Mouse (Mus musculus) MN1 (cell line): Measurements from ENCODE around the gene Farsb.

Experiments used
- DNase-seq: peaks from one replicate; pipeline ENCODE4 v3.0.0-alpha.2; 2016; ENCODE audit warnings: low spot score

Gene Farsb

DNA sequence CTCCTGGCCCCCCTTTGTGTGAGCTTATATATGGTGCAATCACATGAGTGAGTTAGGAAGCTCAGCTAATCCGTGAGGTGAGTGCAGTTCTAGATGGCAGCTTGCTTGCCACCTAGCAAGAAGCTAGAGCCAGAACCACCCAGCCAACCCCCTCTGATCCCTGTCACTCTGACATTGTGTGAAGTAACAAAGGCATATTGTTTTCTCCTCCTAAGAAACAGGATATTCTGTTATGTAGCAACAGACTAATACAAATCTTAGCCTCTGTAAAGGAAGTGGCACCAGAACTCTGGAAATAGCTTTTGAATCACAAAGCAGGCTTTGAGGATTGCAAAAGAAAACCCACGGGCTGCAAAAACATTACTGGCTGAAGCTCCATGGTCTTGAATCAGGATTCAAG is 4.3 kb downstream of the Farsb start:
- DNase-seq: no peak

DNA sequence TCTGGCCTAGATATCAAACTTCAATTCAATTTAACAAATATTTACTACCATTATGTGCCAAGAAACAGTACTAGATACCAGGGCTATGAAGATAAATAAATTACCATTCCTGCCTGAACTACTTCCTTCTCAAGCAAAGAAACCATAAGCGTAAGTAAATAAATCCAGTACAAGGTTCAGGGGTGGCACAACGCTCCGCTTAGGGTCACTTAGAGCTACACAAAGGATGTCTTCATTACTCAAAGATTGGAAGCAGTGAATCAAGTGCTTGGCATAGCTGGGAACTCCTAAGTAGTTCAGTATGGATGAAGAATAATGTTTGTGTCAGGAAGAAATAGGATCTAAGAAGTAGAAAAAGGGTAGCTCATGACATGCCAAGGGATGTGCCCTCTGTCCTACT is 5.3 kb downstream of the Farsb start:
- no peak for DNase-seq

DNA sequence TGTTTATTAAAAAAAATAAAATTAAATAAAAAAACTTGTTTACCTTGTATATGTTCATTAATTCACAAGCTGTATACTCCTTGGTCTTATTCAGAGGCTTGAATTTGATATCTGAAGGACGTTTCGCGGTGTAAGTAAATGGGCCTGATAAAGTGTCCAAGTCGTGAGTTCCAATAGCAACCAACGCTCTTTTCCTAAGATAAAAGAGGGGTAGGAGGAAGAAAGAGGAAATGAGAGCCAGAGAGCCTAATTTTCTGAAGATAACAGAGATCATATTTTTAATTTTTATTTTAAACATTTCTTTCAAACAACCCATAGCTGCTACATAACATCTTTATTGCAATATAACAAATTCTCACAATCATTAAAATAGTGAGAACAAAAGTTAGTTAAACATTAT is 16.3 kb downstream of the Farsb start:
- DNase-seq: no peak

DNA sequence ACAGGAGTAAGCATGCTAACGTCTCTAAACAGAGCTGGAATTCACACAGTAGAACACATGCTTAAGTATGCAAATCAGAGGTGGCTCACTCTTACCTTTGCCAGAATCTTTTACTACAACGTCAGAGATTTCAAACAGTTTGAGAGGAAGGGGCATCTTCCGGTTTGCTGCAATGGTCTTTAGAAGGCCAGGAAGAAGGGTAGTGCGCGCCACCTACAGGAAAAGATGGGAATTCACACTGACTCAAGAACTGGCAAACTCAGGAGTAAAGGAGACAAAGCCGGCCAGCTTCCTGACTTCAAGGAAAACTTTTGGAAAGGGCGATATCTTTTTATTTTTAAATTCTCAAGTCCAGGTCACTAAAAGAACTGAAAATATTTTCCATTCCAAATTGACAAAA is 34.0 kb downstream of the Farsb start:
- DNase-seq: peak; percentile 61

DNA sequence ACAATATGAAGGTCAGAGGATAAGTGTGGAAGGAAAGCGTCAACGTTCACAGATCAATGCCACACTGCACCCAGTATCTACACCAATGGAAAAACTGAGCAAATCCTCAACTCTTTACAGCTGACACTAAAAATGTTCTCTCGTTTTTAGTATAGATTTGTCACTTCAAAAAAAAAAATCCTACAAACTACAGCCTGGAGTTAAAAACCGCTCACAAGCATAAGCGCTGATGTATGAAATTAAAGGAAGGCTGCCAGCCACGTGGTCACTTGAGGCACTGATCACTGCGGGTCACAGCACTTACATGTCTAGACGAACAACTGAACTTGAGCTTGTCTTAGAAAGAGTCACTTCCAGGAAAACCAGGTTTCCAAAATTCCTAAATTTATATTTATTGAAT is 34.8 kb downstream of the Farsb start:
- no peak for DNase-seq

DNA sequence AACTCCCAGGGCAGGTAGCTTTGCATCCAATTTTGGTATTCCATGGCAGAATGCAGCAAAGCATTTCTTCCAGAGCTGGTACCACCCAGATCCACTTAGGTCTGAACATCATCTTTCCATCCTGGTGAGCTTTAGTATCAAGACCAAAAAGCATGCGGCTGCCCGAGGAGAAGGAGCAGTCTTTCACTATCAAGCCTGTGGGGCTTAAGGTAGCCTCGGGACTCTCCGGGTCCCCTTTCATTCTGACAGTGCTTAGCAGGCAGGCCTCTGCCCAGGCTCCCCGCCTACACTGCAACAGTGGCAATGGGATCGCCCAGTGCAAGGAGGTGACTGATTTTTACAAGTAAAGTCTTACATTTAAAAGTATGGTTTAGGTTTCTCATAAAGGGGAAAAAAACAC is 36.2 kb downstream of the Farsb start:
- no peak for DNase-seq

DNA sequence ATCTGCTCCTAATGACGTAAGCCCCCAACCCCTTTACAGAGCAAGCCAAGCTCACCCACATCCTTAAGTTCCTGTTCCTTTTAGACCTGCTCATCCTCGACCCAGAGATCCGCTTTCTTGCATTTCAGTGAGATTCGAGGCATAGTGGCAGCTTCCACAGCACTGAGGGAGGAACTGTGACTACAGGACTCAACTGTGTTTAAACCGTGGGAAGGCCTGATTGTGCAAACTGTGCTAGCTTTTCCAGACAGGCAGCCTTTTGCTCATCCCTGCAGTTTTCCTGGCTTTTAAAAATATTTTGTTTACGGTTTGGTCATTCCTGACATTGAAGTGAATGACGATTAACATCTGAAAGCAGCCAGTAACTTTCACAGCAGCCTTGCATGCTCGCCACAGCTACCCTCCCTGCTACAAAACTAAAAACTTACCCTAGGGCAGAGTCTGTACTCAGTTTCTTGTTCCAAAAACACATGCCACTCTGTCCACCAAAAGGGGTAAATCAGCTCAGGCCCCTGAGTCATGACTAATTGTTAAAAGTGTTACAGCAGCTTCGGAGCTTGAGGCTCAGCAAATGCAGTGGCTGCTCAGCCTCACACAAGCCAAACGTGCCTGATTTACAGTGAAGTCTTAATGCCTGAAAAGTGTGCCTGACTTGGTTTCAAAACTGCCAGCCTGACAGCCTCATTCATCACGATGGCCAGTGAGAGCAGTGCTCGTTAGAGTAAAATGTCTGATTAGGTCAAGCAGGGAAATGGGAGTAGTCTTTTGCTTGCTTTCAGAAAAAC is 37.4 kb downstream of the Farsb start:
- peak; percentile 12 for DNase-seq

DNA sequence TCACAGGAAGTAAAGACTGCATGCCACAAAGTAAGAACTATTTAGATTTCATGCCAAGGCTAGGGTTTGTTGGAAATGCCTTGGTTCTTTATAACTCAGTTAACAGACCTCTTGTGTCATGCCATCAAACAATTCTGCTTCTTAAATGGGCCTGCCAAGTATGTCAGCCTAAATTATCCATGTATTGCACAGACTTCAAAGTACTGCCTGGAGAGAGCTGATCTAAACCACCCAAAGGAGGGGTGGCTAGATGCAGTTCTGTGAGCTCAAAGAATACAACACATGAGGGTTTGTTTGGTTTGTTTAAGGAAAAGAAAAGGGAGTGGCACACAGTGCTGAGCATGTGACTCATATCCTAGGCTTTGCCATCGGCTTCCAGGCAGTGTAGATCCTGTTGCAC is 40.6 kb downstream of the Farsb start:
- peak; percentile 72 for DNase-seq

DNA sequence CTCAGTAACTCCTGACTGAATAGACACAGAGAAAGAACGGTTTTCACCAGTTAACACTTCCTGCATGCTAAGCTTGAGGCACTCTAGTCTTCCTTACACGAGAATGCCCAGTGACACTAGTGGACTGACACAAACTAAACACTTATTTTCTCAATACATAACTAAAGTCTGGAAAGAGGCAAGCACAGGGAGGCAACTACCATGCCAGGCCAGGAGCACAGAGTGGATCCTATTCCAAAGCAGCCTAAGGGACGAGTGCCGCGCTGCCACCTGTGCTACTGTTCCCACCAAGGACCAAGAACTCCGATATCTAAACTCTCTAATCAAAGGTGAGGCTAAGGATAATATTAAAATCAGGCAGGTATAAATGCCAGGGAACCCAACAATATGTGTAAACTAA is 42.0 kb downstream of the Farsb start:
- no peak for DNase-seq

DNA sequence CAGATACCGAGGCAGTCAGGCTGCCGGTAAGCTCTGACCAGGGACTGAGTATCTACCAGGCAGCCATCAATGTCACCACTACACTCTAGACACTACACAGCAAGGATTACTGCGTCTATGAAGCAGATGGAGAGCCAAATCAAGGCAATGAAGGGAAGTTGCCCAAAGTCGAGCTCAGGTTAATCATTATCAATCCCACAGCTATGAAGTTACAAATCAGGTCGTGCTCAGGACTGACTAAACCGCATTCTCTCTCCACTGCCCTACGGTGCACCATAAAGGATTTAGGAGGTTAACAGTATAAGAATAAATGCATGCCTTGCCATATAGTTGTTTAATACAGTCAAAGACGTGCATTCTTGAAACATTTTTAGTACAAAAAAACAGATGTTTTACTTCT is 42.5 kb downstream of the Farsb start:
- DNase-seq: no peak

DNA sequence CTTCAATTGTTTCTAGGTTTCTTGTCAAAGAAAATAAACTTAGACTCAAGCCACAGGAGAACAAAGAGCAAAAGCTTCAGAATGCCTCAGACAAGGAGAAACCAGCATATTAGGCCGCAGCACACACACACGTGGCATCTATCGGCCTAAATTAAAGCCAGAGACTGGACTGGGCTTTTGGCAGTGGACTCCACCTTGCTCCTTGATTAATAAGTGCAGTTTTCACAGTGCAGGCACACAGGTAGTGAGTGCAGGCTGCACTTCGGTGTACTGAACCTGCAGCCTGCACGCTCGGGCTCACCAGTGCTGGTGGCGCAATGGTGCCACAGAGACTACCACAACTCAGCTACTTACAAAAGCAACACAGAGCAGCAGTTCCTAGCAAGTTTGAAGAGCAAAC is 45.6 kb downstream of the Farsb start:
- no peak for DNase-seq

DNA sequence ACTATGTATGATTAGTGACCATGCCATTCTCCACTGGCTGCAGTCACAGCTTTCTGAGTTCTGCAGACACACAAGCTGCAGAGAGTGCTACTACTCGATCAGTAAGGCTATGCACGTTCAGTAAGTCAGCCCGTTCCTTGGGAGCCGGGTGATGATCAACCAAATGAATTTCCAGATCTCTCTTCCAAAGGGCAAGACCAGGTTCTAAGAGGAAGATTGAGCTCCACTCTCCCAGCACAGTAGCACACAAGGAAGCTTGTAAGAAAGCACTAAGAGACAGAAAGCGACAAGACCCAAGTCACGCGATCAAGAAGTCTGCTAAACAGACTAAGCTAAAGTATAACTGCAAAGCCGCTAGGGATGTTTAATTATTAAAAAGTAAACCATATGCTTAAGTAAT is 48.0 kb downstream of the Farsb start:
- no peak for DNase-seq

DNA sequence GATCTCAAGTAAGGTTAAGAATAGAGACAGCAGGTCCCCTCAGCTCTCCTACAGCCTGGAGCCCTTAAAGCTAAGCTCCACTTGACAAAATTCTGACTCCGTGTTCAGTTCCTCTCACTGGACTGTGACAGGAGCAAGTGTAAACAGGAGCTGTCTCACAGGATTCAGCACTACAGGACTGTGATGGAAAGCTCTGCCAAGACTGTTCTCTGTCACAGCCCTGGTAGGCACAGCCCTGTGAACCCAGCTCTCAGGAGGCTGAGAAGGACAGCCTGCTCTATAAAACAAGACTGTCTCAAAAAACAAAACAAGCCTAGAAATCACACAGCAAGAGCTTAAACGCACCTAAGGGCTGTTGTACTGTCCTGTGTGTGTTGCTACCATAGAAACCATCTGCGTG is 51.5 kb downstream of the Farsb start:
- DNase-seq: no peak

DNA sequence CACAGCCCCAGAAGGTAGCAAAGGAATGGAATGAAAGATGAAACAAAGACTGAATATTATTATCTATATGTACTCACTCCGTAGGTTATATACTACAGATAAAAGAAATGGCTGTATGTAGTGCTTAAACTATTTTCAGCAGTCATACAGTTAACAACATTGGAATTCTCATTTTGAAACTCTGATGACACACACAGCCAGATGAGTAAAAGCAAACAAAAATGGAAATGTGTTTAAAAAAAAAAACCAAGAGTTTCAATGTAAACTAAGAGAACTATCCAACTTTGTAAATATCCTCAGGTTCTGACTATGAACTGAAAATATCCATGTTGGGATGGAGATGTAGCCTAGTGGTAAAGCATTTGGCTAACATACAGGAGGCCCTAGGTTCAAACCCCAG is 52.3 kb downstream of the Farsb start:
- DNase-seq: no peak

DNA sequence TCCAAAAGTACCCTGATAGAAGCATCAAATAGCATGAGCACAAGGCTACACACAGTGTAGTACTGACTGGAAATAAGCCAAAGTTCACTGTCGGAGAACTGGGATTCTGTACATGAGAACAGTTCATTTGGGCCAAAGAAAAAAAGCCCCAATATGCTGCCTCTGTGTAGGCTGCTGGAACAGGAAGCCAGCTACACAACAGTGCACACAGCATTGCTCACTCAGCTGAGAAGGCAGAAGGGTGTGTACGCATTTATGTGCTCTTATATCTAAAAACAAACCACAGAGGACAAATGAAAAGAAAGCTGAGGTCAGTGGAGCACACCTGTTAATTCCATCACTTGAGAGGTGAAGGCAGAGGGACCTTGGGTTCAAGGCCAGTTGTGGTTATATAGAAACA is 52.7 kb downstream of the Farsb start:
- no peak for DNase-seq

DNA sequence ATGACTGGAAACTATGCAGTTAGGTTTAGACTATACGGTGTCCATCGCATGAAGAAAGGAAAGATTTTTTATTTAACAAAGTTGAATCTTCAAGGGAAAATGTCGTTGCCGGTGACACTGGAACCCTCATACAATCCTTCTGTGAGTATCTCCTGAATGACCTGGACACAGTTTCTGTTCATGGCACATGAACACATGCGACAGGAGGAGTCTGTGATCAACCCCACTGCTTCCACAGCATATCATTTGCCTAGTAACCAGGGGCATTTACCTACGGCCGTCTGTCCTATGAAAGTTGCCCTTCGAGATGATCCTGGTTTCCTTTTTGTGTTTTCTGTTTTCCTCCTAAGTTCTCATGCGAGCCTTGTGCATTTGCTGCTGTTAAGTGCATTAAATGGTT is 55.2 kb downstream of the Farsb start:
- DNase-seq: no peak

DNA sequence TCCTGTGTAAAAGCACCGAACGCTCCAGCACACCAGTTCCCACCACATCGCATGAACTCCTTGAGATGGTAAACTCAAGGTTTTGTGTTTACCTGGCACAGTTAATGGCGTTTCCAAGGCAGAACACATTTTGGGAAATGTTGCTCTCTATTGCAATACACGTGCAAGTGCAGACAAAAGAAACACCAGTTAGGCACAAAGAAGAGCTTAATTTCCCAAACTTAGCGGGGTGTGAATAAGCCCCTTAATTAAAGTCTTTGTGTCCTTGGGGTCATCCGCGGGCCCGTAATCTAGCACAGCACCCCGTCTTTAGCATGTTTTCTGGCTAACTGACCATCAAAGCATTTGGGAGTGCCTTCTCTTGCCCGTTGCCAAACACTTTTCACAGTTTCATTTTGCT is 59.8 kb downstream of the Farsb start:
- DNase-seq: no peak

DNA sequence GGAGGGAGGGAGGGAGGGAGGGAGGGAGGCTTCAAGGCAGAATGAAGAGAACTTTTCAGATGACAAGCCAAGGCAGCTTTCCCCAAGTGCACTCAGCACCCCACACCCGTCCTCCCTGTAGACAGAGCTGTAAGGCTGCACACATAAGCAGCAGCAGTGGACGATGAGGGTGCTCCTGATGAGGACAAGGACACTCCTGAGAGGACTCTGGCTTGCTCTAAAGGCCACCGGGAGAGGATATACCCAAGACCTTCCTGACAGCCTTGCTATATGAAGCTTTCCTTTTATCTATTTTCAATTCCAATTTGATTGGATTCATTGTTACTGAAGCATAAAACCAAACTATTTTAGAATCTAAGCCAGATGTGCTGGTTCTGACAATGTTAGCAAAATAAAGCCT is 61.9 kb downstream of the Farsb start:
- DNase-seq: no peak

DNA sequence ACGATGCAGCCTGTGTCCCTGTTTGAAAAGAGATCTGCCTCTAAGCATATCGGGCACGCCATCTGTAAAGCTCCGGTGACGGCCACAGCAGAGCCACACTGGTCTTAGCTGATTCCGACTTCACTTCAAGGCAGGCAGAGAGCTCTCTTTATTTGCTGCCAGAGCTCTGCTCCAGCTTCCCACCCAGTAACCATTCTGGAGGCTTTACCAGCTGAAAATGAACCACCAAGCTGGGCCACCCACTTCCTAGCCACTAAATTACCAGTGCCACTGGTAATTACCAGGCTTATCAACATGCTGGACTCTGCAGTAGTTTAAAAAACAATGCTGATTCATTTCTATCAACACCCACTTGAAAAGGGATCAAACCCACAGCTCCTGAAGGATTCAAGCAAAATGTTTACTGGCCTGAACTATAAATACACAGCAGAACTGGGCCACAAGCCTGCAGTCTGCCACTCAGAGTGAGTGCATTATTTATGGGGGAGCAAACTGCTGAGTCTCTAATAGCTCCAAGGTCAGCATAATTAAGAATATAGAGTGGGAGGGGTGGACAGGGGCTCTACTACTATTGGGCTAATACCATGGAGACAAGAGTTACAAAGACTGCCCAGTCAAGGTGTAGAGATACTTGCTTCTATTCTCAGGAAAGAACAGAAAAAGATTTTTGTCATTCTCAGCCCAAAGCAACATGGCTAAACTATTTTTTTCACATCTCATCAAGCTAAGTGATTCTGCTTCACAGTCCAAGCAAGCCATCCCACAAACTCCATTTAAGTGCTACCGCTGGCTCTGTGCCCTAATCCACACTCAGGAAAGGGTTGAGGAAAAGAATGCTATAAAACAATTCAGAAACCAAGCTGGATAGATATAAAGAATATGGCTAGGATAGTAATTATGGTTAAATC is 62.6 kb downstream of the Farsb start:
- DNase-seq: peak; percentile 29

DNA sequence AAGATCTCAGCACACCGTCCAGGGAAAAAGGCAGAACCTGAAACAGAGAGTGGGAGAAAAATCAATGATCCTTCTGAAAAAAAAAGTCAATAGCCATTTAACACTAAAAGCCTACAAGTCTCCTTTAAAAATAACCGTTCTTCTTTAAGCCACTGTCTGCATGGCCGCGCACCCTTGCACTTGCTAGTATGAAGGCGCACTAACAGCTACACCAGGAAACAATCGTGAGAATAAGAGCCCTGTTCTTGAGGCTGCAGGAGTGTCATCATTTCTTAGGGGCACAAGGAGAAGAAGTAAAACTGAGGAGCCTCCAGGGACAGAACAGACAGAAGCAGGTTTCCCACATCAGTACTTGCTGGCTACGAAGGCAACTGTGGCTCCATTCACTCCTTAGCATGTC is 63.4 kb downstream of the Farsb start:
- no peak for DNase-seq

DNA sequence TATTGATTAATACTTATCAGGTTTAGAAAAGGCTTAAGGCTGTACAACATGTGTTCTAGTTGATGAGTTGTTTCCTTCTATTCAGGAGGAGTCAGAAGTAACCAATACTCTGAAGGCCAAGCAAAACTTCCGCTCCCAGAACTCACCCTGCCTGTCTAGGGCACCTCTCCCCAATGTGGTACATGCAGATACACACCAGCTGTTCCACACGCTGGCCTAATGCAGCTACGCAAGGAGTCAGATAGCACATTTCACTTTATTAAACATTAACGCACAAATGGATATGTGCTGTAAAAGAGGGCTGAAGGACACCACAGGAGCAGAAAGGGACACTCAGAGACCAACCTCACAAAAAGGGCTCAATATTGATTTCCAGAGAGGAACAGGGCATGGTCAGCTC is 63.8 kb downstream of the Farsb start:
- no peak for DNase-seq

DNA sequence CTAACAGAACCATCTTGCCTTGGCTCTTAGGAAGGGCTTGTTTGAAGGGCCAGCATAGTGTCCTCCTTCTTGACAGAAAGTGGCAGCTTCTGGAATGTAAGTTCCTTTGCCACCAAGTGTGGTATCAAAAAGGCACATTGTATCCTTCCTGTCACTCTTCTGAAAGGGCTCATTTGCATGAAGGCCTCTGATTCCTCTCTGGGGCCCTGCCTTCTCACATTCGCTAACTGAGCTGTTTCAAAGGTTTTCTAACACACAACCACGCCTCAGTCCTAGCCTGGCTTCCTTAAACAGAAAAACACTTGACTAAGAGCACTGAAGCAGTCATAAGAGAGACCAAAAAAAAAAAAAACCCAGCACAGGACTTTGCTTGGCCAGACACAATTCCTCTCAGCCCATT is 66.1 kb downstream of the Farsb start:
- no peak for DNase-seq

DNA sequence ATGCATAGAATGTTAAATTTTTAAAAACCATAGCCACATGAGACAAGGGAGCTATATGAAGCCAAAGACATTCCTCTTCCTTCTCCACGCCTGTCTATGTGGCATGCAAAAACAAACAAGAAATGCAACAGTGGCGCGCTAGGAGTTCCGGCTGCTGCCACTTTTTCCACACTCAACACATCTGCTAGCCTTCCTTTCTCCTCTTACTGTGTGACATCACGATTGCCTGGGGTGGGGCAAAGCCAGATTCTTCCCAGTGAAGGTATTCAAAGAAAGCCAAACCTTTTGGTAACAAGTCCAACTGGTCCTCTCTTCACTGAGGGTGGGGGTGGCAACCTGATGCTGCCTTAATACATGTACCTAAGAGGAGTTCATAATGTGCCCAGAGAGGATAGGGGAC is 66.9 kb downstream of the Farsb start:
- no peak for DNase-seq

DNA sequence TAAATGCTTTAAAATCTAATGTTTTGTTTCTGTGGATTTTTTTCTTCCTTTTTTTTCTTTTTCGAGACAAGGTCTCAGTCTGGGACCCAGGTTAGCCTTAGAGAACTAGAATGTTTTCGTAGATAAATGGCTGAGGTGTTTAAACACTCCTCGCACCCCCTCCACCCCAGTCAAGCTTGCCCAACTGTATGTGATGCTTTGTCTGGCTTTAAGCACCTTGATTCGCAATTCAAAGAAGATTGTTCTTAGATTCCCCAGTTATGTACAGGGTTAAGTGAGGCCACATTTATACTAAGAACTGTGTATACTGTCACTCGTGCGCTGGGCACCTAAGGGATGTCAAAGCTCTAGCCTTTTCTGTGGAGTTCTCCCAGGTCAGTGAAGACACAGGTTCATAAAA is 68.4 kb downstream of the Farsb start:
- DNase-seq: no peak
